Mouse (Mus musculus): ENCODE results near the gene Ezr. TPM values are rescaled to one million over a fixed set of nuclear protein-coding genes. Genes with fewer than 3 reads are reported as not detected.
A peak's percentile ranks its signal among the peaks of the same experiment; 100 is the strongest.

Ezr gene
- polyA plus RNA-seq, 2 experiments: 39.2 to 71.3 TPM

- H3K27me3 ChIP-seq (ENCODE audit: control insufficient read depth, insufficient read depth, low read length): no peaks in the 10 kb centered on the region
- 15% methylated on average over 11 of the region's 11 CpGs for WGBS
- peaks cover 44% of the 10 kb centered on the region for H3K36me3 ChIP-seq (ENCODE audit: control insufficient read depth, insufficient read depth, low read length)
- DNase-seq (ENCODE audit: low spot score) (peak; percentile 44), ATAC-seq (ENCODE audit: low FRiP score, low read depth) (no peak)
- no peak overlapping the region for H3K4me2 ChIP-seq (replicated peaks; ENCODE audit: low read depth, low read length, severe bottlenecking)
- peaks cover 34% of the 10 kb centered on the region for H3K4me1 ChIP-seq (ENCODE audit: control insufficient read depth, insufficient read depth, low read length)
- no peak overlapping the region for H3K27ac ChIP-seq (replicated peaks; ENCODE audit: low read depth, low read length)
- no peak for TF ChIP-seq POLR2A (IDR thresholded peaks at IDR 0.05; ENCODE audit: borderline replicate concordance, extremely low read depth, insufficient read depth, insufficient read length)
- no peaks in the 10 kb centered on the region for H3K9me3 ChIP-seq (ENCODE audit: control insufficient read depth, low read length)
- H3K9ac ChIP-seq (ENCODE audit: low read depth, low read length, severe bottlenecking): no peak overlapping the region
- no peak overlapping the region for H3K4me3 ChIP-seq (replicated peaks; ENCODE audit: low read length)
Observed at GRCm38 (mm10) chr17:6743787-6744239, 38.8 kb downstream of the Ezr start.

- DNase-seq (ENCODE audit: low spot score) (no peak), ATAC-seq (ENCODE audit: low FRiP score, low read depth) (no peak)
- H3K4me3 ChIP-seq (replicated peaks; ENCODE audit: low read length): no peak overlapping the region
- H3K27me3 ChIP-seq (ENCODE audit: control insufficient read depth, insufficient read depth, low read length): no peaks in the 10 kb centered on the region
- peaks cover 45% of the 10 kb centered on the region for H3K36me3 ChIP-seq (ENCODE audit: control insufficient read depth, insufficient read depth, low read length)
- H3K27ac ChIP-seq (replicated peaks; ENCODE audit: low read depth, low read length): no peak overlapping the region
- H3K4me1 ChIP-seq (ENCODE audit: control insufficient read depth, insufficient read depth, low read length): peaks cover 34% of the 10 kb centered on the region
- TF ChIP-seq POLR2A (IDR thresholded peaks at IDR 0.05; ENCODE audit: borderline replicate concordance, extremely low read depth, insufficient read depth, insufficient read length): no peak
- H3K4me2 ChIP-seq (replicated peaks; ENCODE audit: low read depth, low read length, severe bottlenecking): no peak overlapping the region
- 85% methylated on average over 11 of the region's 11 CpGs for WGBS
- no peaks in the 10 kb centered on the region for H3K9me3 ChIP-seq (ENCODE audit: control insufficient read depth, low read length)
- H3K9ac ChIP-seq (ENCODE audit: low read depth, low read length, severe bottlenecking): no peak overlapping the region
Observed at GRCm38 (mm10) chr17:6743039-6743575, 39.5 kb downstream of the Ezr start.

DNA sequence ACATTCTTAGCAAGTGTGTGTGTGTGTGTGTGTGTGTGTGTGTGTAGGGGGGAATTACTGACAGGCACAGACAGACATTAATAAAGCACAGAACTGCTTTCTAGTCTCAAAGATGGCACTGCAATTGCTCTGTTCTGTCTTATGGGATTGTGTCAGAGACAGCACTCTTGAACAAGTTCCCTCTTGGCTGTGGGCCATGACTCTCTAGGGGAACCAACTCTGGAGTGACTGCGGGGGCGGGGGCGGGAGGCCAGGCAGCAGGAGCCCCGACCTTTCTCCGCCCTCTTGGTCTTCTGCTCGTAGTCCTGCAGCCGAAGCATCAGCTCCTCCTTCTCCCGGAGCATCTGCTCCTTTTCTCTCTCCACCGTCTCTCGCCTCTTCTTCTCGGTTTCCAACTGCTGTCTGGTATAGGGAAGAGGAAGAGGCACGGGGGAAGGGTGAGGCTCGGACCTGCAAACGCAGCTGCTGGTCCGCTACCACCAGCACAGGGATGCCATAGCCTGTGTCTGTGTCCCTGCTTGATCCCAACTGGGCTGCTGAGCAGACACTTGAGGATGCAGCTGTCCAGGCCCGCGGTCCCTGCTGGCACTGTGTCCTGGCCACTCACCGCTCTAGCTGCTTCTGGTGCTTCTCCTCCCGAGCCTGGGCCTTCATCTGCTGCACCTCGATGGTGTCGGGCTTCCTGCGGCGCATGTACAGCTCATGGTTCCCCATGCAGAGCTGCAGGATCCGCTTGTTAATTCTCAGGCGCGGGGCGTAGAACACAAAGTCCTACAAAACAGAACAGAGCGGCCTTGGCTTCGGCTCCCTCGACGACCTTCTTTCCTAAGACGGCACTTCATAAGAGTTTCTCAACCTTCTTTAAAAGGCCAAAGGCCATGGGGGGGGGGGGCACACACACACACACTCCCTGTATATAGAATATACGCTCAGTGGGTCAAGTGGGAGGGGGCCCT is 40.2 kb downstream of the Ezr start:
- H3K36me3 ChIP-seq (ENCODE audit: control insufficient read depth, insufficient read depth, low read length): peaks cover 45% of the 10 kb centered on the region
- 0 out of 2 replicates have a peak overlapping the region, but pooled peaks have one; percentile 8 for H3K27ac ChIP-seq (replicated peaks; ENCODE audit: low read depth, low read length)
- H3K4me2 ChIP-seq (replicated peaks; ENCODE audit: low read depth, low read length, severe bottlenecking): no peak overlapping the region
- DNase-seq (ENCODE audit: low spot score): no peak
- ATAC-seq (ENCODE audit: low FRiP score, low read depth): peak; percentile 51
- 71% methylated on average over 32 of the region's 33 CpGs for whole genome bisulfite sequencing
- no peaks in the 10 kb centered on the region for H3K9me3 ChIP-seq (ENCODE audit: control insufficient read depth, low read length)
- TF ChIP-seq POLR2A (IDR thresholded peaks at IDR 0.05; ENCODE audit: borderline replicate concordance, extremely low read depth, insufficient read depth, insufficient read length): no peak
- H3K4me1 ChIP-seq (ENCODE audit: control insufficient read depth, insufficient read depth, low read length): peaks cover 30% of the 10 kb centered on the region
- H3K4me3 ChIP-seq (replicated peaks; ENCODE audit: low read length): no peak overlapping the region
- no peak overlapping the region for H3K9ac ChIP-seq (ENCODE audit: low read depth, low read length, severe bottlenecking)
- H3K27me3 ChIP-seq (ENCODE audit: control insufficient read depth, insufficient read depth, low read length): no peaks in the 10 kb centered on the region

DNA sequence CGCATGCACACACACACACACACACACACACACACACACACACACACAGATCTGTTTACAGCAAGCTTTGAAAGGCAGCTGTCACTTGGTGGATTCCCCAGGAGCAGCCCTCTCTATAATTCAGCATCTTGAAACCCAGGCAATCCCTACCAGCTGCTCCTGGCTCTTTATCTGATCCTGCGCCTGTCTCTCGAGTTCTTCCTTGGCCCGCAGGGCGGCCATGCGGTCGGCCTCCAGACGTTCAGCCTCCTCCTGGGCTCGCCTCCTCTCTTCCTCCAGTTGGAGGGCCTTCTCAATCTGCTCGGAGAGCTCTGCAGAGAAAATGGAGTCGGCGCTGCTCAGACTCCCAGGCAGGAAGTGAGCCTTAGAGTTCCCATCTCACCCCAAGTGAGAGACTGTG is 41.3 kb downstream of the Ezr start:
- H3K4me3 ChIP-seq (replicated peaks; ENCODE audit: low read length): no peak overlapping the region
- no peaks in the 10 kb centered on the region for H3K27me3 ChIP-seq (ENCODE audit: control insufficient read depth, insufficient read depth, low read length)
- no peak overlapping the region for H3K4me2 ChIP-seq (replicated peaks; ENCODE audit: low read depth, low read length, severe bottlenecking)
- DNase-seq (ENCODE audit: low spot score) (no peak), ATAC-seq (ENCODE audit: low FRiP score, low read depth) (no peak)
- H3K36me3 ChIP-seq (ENCODE audit: control insufficient read depth, insufficient read depth, low read length): peaks cover 42% of the 10 kb centered on the region
- no peak for TF ChIP-seq POLR2A (IDR thresholded peaks at IDR 0.05; ENCODE audit: borderline replicate concordance, extremely low read depth, insufficient read depth, insufficient read length)
- no peak overlapping the region for H3K9ac ChIP-seq (ENCODE audit: low read depth, low read length, severe bottlenecking)
- H3K9me3 ChIP-seq (ENCODE audit: control insufficient read depth, low read length): no peaks in the 10 kb centered on the region
- no peak overlapping the region for H3K27ac ChIP-seq (replicated peaks; ENCODE audit: low read depth, low read length)
- WGBS: 83% methylated on average over 12 of the region's 12 CpGs
- H3K4me1 ChIP-seq (ENCODE audit: control insufficient read depth, insufficient read depth, low read length): peaks cover 30% of the 10 kb centered on the region

GRCm38 (mm10) chr17:6740331-6741170 is 42.0 kb downstream of the Ezr start:
- Histone ChIP-seq H3K9me3 (ENCODE audit: control insufficient read depth, low read length) (no peaks in the 10 kb centered on the region), H3K9ac (ENCODE audit: low read depth, low read length, severe bottlenecking) (no peak overlapping the region), H3K4me3 (replicated peaks; ENCODE audit: low read length) (no peak overlapping the region), H3K27me3 (ENCODE audit: control insufficient read depth, insufficient read depth, low read length) (no peaks in the 10 kb centered on the region), H3K4me1 (ENCODE audit: control insufficient read depth, insufficient read depth, low read length) (peaks cover 23% of the 10 kb centered on the region), H3K4me2 (replicated peaks; ENCODE audit: low read depth, low read length, severe bottlenecking) (no peak overlapping the region), H3K27ac (replicated peaks; ENCODE audit: low read depth, low read length) (no peak overlapping the region), H3K36me3 (ENCODE audit: control insufficient read depth, insufficient read depth, low read length) (peaks cover 37% of the 10 kb centered on the region)
- no peak for TF ChIP-seq POLR2A (IDR thresholded peaks at IDR 0.05; ENCODE audit: borderline replicate concordance, extremely low read depth, insufficient read depth, insufficient read length)
- 86% methylated on average over 19 of the region's 19 CpGs for WGBS
- ATAC-seq (ENCODE audit: low FRiP score, low read depth) (no peak), DNase-seq (ENCODE audit: low spot score) (no peak)

Measured in limb, embryonic 14.5 days (tissue).